Mouse (Mus musculus): ENCODE measurements around the gene Ccdc134.

Gene Ccdc134

GRCm38 (mm10) chr15:82127426-82128374 is at the start of gene Ccdc134:
Gene Ccdc134, plus strand, starts transcription at chr15:82127922.
- peak; percentile 97 for DNase-seq (ENCODE audit: inconsistent ontology term)

- DNase-seq (ENCODE audit: inconsistent ontology term) = peak; percentile 13
These were observed 47.8 kb upstream of the Ccdc134 start for GRCm38 (mm10) chr15:82079883-82080282.

- DNase-seq (ENCODE audit: inconsistent ontology term) = peak; percentile 38
These were observed 46.6 kb upstream of the Ccdc134 start for GRCm38 (mm10) chr15:82081161-82081560.

- no peak for DNase-seq (ENCODE audit: inconsistent ontology term)
These were observed 42.1 kb upstream of the Ccdc134 start for GRCm38 (mm10) chr15:82085606-82086005.

GRCm38 (mm10) chr15:82086131-82086530 is 41.6 kb upstream of the Ccdc134 start:
- DNase-seq (ENCODE audit: inconsistent ontology term) = no peak

GRCm38 (mm10) chr15:82087266-82087665 is 40.5 kb upstream of the Ccdc134 start:
- no peak for DNase-seq (ENCODE audit: inconsistent ontology term)

- DNase-seq (ENCODE audit: inconsistent ontology term) = no peak
These were observed 36.7 kb upstream of the Ccdc134 start for GRCm38 (mm10) chr15:82091061-82091460.

GRCm38 (mm10) chr15:82106953-82107555 is 20.7 kb upstream of the Ccdc134 start:
- DNase-seq (ENCODE audit: inconsistent ontology term) = peak; percentile 15

GRCm38 (mm10) chr15:82120544-82120943 is 7.2 kb upstream of the Ccdc134 start:
- no peak for DNase-seq (ENCODE audit: inconsistent ontology term)

- peak; percentile 71 for DNase-seq (ENCODE audit: inconsistent ontology term)
These were observed 1.0 kb upstream of the Ccdc134 start for GRCm38 (mm10) chr15:82126690-82127089.

GRCm38 (mm10) chr15:82128398-82128797 is 676 bp downstream of the Ccdc134 start:
- DNase-seq (ENCODE audit: inconsistent ontology term) = peak; percentile 39

GRCm38 (mm10) chr15:82130599-82130998 is 2.9 kb downstream of the Ccdc134 start:
- DNase-seq (ENCODE audit: inconsistent ontology term) = no peak

- DNase-seq (ENCODE audit: inconsistent ontology term) = no peak
These were observed 7.7 kb downstream of the Ccdc134 start for GRCm38 (mm10) chr15:82135372-82135771.

- peak; percentile 21 for DNase-seq (ENCODE audit: inconsistent ontology term)
These were observed 10.8 kb downstream of the Ccdc134 start for GRCm38 (mm10) chr15:82138565-82138964.

- peak; percentile 40 for DNase-seq (ENCODE audit: inconsistent ontology term)
These were observed 11.5 kb downstream of the Ccdc134 start for GRCm38 (mm10) chr15:82139196-82139595.

- no peak for DNase-seq (ENCODE audit: inconsistent ontology term)
These were observed 12.6 kb downstream of the Ccdc134 start for GRCm38 (mm10) chr15:82140355-82140754.

- DNase-seq (ENCODE audit: inconsistent ontology term) = no peak
These were observed 16.4 kb downstream of the Ccdc134 start for GRCm38 (mm10) chr15:82144157-82144556.

- DNase-seq (ENCODE audit: inconsistent ontology term) = no peak
These were observed 17.7 kb downstream of the Ccdc134 start for GRCm38 (mm10) chr15:82145408-82145807.

- peak; percentile 24 for DNase-seq (ENCODE audit: inconsistent ontology term)
These were observed 18.4 kb downstream of the Ccdc134 start for GRCm38 (mm10) chr15:82145851-82146769.

- DNase-seq (ENCODE audit: inconsistent ontology term) = peak; percentile 99
These were observed 19.3 kb downstream of the Ccdc134 start, which contains the start of gene Srebf2 for GRCm38 (mm10) chr15:82146770-82147610. Gene Srebf2, plus strand, starts transcription at chr15:82147181.
